Mouse (Mus musculus): ENCODE results near the gene Cxcr4.

DNA sequence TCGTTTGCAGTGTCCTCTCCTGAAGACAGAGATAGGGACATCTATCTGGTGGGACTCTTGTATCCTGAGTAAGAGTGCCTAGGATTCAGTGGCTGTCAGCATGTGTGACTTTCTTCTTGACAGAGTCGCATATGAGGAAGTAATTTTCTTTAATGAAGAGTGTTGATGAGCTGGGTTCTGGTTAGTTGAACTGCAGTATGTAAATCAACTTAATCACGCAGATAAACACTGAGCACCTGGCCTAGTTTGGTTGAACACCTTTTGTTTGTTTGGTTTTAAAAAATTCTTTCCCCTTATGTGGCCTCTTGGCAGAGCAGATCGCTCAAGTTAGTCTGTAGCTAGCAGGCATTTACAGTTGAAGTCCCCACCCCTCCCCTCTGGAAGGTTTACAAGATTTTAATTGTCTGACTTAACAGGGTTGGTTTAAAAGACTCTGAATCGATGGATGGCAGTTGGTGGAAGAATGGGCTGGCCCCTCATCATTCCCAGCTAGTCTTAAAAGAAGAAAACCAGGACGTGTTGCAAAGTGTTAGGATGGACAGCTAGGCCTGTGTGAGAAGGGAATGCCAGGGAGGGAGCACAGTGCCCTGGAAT lies 8.7 kb downstream of the Cxcr4 start:
- TF ChIP-seq CTCF (IDR thresholded peaks at IDR 0.05; ENCODE audit: low read depth, low read length) = no peak
- TF ChIP-seq POLR2A (IDR thresholded peaks at IDR 0.05; ENCODE audit: extremely low read depth, insufficient read depth, low read length) = no peak
